Mouse (Mus musculus): ENCODE measurements around the gene Olfr1424.
A peak's percentile ranks its signal among the peaks of the same experiment; 100 is the strongest.

GRCm38 (mm10) chr19:12011560-12012556 is 50.6 kb downstream of the Olfr1424 start:
- TF ChIP-seq CTCF (IDR thresholded peaks at IDR 0.05; ENCODE audit: extremely low read depth, insufficient read length, insufficient replicate concordance, low read depth, low read length): peak; percentile 93
- peak; percentile 31; the same call in 1 of the 2 replicates for TF ChIP-seq POLR2A (IDR thresholded peaks at IDR 0.05; ENCODE audit: low read depth, low read length)

All from small intestine, adult 2 months (tissue).